Mouse (Mus musculus): ENCODE results near the gene Fhit. TPM values are rescaled to one million over a fixed set of nuclear protein-coding genes. Genes with fewer than 3 reads are reported as not detected.

Gene Fhit
- polyA plus RNA-seq, 1 experiment from 2014 or later = 8.6 TPM

DNA sequence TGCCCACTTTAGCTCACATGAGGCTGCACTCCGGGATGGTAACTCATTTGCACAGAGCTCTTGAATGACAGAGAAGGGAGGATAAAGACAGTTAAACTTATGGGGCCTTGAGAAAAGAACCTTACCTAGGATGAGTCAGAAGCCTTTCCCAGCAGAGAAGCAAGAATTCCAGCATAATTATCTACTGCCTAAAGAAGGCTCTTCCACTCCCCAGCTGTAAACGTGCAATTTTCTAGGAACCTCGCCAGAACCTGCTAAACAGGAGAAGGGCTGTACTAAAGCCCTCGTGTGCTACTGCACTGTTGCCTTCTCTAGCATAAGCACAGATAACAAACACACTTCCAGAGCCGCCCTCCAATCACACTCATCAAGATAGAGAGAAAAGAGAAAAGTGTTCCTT is 709.6 kb downstream of the Fhit start:
- no peak overlapping the region for H3K4me2 ChIP-seq
- H3K4me1 ChIP-seq = peaks cover 13% of the 10 kb centered on the region
- 82% methylated on average over 5 of the region's 5 CpGs for WGBS
- H3K27ac ChIP-seq = no peak overlapping the region
- no peak overlapping the region for H3K9ac ChIP-seq
- H3K4me3 ChIP-seq = no peak overlapping the region
- ATAC-seq (replicated peaks) = no peak
- H3K27me3 ChIP-seq (replicated peaks) = no peaks in the 10 kb centered on the region
- H3K36me3 ChIP-seq (replicated peaks) = no peaks in the 10 kb centered on the region
- no peaks in the 10 kb centered on the region for H3K9me3 ChIP-seq

DNA sequence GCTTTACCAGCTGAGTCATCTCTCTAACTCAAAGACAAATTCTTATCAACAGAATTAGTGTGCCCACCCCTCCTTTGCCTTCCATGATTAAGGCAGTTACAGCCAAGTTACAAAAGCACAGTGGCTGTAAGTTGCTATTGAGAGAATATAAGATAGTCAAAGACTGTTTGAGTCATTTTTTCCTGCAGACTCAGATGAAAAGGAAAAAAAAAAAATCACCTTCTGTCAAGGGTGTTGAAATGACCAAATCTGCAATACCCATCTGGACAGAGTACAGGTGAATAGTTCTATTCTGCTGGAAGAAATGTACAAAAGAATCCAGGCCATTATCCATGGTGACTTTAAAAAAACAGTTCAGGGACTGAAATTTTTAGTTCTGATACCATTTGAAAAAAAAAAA is 716.5 kb downstream of the Fhit start:
- no peak overlapping the region for H3K9ac ChIP-seq
- H3K36me3 ChIP-seq (replicated peaks) = no peaks in the 10 kb centered on the region
- no peaks in the 10 kb centered on the region for H3K27me3 ChIP-seq (replicated peaks)
- no peak for ATAC-seq (replicated peaks)
- no peak overlapping the region for H3K27ac ChIP-seq
- H3K4me3 ChIP-seq = no peak overlapping the region
- no peaks in the 10 kb centered on the region for H3K9me3 ChIP-seq
- H3K4me2 ChIP-seq = no peak overlapping the region
- no peaks in the 10 kb centered on the region for H3K4me1 ChIP-seq

DNA sequence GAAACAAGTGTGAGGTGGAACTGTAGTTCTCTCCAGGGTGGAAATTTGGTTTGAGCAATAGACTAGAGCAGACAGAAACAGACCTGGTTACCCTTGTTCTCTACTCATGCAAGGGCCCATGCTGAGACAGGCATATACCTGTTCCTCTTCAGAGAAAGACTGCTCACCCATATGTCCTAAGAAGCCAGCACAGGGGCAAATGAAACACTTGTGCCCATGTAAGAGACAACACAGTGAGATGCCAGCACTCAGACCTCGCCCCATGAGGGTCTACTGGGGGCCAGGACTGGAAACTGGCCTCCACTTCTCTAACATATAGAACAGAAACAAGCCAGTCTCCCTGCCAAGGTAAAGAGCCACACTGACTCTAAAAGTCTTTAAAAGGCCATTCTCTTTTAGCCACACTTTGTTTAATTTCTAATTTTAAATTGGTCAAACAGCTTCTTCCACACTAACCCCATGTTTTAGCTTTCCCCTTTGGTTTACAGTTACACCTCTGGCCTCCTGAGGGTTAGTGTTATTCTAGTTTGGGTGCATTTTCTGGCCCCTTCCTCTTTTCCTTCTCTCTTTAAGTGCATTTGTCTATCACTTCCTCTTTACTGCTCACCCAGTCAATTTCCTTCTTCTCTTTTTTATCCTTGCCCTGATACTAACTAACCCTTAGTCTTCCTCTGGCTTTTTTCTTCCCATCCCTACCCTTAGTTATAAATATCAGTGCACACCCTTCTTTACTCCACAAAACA is 722.7 kb downstream of the Fhit start:
- H3K9ac ChIP-seq = no peak overlapping the region
- H3K36me3 ChIP-seq (replicated peaks) = no peaks in the 10 kb centered on the region
- no peaks in the 10 kb centered on the region for H3K27me3 ChIP-seq (replicated peaks)
- no peak for ATAC-seq (replicated peaks)
- no peaks in the 10 kb centered on the region for H3K9me3 ChIP-seq
- no peaks in the 10 kb centered on the region for H3K4me1 ChIP-seq
- no peak overlapping the region for H3K4me3 ChIP-seq
- no peak overlapping the region for H3K4me2 ChIP-seq
- WGBS = 44% methylated on average over 1 of the region's 1 CpGs
- H3K27ac ChIP-seq = no peak overlapping the region

DNA sequence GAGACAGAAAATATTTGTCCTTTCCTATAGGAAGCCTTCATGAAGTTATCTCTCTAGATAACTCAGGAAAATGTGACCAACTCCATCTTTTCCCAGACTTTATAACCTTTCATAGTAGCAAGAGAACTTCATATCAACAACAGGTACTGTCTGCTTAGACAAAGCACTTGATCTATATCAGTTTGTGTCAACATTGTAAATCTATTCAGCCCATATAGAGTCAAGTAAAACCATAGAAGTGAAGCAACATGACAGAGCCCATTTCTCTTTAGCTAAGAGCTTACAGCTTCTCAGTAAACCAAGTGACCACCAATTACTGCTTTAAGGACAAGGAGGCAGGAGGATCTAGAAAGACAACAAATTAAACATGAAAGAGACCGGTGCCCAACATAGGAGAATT is 725.6 kb downstream of the Fhit start:
- ATAC-seq (replicated peaks) = no peak
- H3K36me3 ChIP-seq (replicated peaks) = no peaks in the 10 kb centered on the region
- no peak overlapping the region for H3K27ac ChIP-seq
- no peak overlapping the region for H3K9ac ChIP-seq
- H3K4me1 ChIP-seq = no peaks in the 10 kb centered on the region
- H3K27me3 ChIP-seq (replicated peaks) = no peaks in the 10 kb centered on the region
- H3K9me3 ChIP-seq = no peaks in the 10 kb centered on the region
- 98% methylated on average over 1 of the region's 1 CpGs for WGBS
- H3K4me2 ChIP-seq = no peak overlapping the region
- no peak overlapping the region for H3K4me3 ChIP-seq

DNA sequence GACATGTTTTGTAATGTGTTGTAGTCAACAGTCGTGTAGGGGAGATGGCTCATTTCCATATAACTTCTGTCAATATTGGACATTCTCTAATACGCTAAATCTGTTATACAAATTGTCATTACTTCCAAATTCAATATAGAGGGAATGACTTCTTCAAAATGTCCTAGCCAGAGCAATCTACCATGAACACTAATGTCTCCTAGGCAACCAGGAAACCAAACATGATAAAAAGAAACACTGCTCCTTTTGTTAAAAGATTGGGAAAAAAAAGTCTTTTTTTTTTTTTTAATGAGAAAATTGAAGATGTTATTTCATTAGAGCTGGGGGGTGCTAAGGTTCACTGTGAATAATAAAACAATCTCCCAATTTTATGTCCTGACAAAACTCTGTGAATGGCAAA is 729.3 kb downstream of the Fhit start:
- H3K27ac ChIP-seq = no peak overlapping the region
- H3K9me3 ChIP-seq = no peaks in the 10 kb centered on the region
- no peak overlapping the region for H3K4me3 ChIP-seq
- H3K27me3 ChIP-seq (replicated peaks) = no peaks in the 10 kb centered on the region
- no peak for ATAC-seq (replicated peaks)
- H3K9ac ChIP-seq = no peak overlapping the region
- no peaks in the 10 kb centered on the region for H3K36me3 ChIP-seq (replicated peaks)
- no peaks in the 10 kb centered on the region for H3K4me1 ChIP-seq
- H3K4me2 ChIP-seq = no peak overlapping the region
- 75% methylated on average over 2 of the region's 2 CpGs for WGBS

DNA sequence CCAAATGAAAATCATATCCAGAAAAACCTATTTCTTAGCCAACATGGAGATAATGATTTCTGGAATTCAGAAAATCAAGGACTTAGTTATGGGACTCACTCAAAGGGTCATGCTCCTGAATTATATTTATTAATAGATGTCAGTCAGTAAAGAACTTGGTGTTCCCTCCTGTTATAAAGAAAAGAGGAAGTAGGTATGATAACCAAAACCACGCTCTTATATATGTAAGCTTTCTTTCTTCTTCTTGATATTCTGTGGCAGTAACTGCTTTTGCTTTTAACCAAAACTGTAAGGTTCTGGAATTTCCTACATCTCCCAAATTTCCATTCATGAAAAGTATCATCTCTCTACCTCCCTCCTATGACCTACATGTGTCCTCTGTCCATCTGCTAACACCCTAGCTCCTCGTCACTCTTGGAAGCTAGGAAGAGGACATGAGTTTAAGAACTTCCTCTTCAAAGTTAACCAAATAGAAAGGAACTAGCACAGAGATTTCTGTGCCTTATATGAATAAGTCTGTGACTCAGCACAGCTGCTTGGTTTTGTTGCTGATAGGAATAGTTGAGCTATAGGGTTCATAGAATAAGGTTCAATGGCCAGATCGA is 731.3 kb downstream of the Fhit start:
- H3K9me3 ChIP-seq = no peaks in the 10 kb centered on the region
- 91% methylated on average over 3 of the region's 3 CpGs for WGBS
- no peak for ATAC-seq (replicated peaks)
- no peak overlapping the region for H3K4me3 ChIP-seq
- H3K4me1 ChIP-seq = no peaks in the 10 kb centered on the region
- no peak overlapping the region for H3K4me2 ChIP-seq
- no peaks in the 10 kb centered on the region for H3K36me3 ChIP-seq (replicated peaks)
- H3K27ac ChIP-seq = no peak overlapping the region
- H3K27me3 ChIP-seq (replicated peaks) = no peaks in the 10 kb centered on the region
- no peak overlapping the region for H3K9ac ChIP-seq

DNA sequence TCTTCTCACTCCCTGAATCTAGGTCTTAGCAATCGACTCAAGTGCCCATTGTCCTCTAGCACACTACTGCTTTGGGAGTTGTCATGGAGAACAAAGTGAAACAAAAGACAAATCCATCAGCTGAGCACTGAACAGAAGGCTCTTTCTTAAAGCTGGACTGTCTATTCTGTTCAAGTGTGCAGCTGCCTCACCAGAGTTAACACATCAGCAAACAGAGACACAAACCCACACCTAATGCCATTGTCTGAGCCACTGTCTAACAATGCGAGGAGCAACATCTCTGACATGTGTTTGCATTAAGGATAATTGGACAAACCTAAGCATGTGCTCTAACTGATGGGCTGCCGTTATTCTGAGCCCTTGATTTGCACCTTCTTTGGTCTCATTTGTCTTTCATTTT is 738.3 kb downstream of the Fhit start:
- H3K4me1 ChIP-seq = no peaks in the 10 kb centered on the region
- H3K9me3 ChIP-seq = no peaks in the 10 kb centered on the region
- WGBS = 13% methylated on average over 3 of the region's 3 CpGs
- no peak overlapping the region for H3K4me3 ChIP-seq
- ATAC-seq (replicated peaks) = no peak
- no peak overlapping the region for H3K4me2 ChIP-seq
- no peaks in the 10 kb centered on the region for H3K36me3 ChIP-seq (replicated peaks)
- no peaks in the 10 kb centered on the region for H3K27me3 ChIP-seq (replicated peaks)
- no peak overlapping the region for H3K27ac ChIP-seq
- no peak overlapping the region for H3K9ac ChIP-seq

DNA sequence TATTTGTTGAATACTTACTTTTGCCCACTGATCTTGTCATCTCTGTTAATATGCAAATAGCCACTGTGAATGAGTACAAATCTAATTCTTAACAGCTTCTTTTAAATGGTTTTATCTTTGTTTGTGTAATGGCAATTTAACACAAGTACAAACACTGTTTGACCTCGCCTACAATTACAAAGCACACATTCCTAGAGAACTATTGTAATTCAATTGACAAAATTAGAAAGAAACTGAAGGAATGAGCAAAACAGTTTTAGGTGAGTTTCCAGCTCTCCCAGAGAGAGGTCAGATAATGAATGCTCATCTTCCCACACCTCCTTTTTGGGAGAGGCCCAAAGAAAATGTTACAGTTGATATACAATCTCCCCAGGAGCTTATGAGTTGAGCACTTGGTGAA is 739.6 kb downstream of the Fhit start:
- no peak overlapping the region for H3K4me2 ChIP-seq
- ATAC-seq (replicated peaks) = no peak
- H3K27me3 ChIP-seq (replicated peaks) = no peaks in the 10 kb centered on the region
- no peak overlapping the region for H3K4me3 ChIP-seq
- H3K36me3 ChIP-seq (replicated peaks) = no peaks in the 10 kb centered on the region
- H3K27ac ChIP-seq = no peak overlapping the region
- no peak overlapping the region for H3K9ac ChIP-seq
- H3K9me3 ChIP-seq = no peaks in the 10 kb centered on the region
- 68% methylated on average over 1 of the region's 1 CpGs for WGBS
- no peaks in the 10 kb centered on the region for H3K4me1 ChIP-seq

DNA sequence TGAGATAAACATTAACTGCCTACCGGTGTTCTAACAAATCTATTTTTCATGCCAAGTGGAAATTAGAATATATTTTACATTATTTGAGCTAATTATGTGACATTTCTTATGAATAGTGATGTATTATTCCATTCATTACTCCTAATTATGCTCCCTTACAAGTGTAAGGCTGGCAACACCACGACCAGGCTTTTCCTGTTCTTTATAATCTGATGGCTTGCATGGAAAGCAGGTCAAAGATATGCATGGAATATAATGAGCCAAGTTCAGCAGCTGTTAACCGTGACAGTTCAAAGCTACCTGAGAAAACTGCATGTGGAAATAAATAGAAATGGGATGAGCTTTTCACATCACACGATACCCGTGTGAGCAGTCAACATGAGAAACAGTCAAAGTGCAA is 746.8 kb downstream of the Fhit start:
- Histone ChIP-seq H3K9me3 (no peaks in the 10 kb centered on the region), H3K36me3 (replicated peaks) (no peaks in the 10 kb centered on the region), H3K4me2 (no peak overlapping the region), H3K4me1 (no peaks in the 10 kb centered on the region), H3K4me3 (no peak overlapping the region), H3K9ac (no peak overlapping the region), H3K27me3 (replicated peaks) (no peaks in the 10 kb centered on the region), H3K27ac (no peak overlapping the region)
- no peak for ATAC-seq (replicated peaks)
- WGBS = 60% methylated on average over 5 of the region's 5 CpGs

DNA sequence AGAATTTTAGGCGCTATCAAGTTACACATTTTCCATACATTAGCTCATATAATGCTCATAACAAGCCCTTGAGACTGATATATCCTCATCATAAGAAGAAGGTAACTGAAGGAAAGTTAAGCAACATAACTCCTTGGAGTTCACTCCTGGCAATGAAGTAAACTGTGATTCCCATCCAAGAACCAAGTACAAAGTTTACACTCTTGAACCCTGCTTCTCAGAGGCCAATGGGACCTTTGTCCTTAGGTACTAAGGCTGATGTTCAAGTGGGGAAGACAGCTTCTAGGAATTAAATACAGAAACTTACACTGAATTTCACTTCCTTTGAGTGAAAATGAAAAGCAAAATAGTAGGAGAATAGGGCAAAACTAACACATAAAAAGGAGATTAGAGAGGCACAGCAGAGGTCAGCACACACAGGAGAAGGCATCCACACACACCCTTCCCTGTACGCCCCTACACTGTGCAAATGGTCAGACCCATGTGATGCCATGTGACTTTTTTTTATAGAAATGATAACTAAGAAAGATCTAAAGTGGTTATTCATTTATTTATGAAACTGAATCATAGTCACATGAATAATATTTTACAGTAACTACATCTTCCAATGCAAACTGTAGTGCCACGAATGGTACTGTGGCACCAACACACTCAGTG is 752.4 kb downstream of the Fhit start:
- Histone ChIP-seq H3K27me3 (replicated peaks) (no peaks in the 10 kb centered on the region), H3K4me1 (no peaks in the 10 kb centered on the region), H3K4me2 (no peak overlapping the region), H3K36me3 (replicated peaks) (no peaks in the 10 kb centered on the region), H3K9ac (no peak overlapping the region), H3K27ac (no peak overlapping the region), H3K9me3 (no peaks in the 10 kb centered on the region), H3K4me3 (no peak overlapping the region)
- no peak for ATAC-seq (replicated peaks)
- 93% methylated on average over 3 of the region's 3 CpGs for WGBS

DNA sequence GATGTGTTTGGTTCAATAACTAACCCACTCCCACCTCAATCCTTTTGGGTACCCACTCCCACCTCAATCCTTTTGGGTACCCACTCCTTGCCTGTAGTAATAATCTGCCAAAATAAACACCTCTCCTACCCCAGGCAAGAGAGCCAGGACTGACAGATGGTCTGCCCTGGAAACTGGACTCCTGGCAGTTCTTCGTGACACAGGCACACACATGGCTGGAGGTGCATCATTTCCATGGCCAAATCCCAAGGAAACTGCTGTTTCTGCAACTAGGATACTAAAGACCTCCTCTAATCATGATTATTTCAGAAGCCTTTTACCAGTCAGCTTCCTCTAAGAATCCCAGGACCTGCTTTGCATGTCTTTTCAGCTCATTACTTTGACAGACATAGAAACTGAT is 756.5 kb downstream of the Fhit start:
- Histone ChIP-seq H3K4me1 (no peaks in the 10 kb centered on the region), H3K27me3 (replicated peaks) (no peaks in the 10 kb centered on the region), H3K27ac (no peak overlapping the region), H3K4me2 (no peak overlapping the region), H3K36me3 (replicated peaks) (no peaks in the 10 kb centered on the region), H3K9me3 (no peaks in the 10 kb centered on the region), H3K4me3 (no peak overlapping the region), H3K9ac (no peak overlapping the region)
- 58% methylated on average over 1 of the region's 1 CpGs for WGBS
- ATAC-seq (replicated peaks) = no peak

DNA sequence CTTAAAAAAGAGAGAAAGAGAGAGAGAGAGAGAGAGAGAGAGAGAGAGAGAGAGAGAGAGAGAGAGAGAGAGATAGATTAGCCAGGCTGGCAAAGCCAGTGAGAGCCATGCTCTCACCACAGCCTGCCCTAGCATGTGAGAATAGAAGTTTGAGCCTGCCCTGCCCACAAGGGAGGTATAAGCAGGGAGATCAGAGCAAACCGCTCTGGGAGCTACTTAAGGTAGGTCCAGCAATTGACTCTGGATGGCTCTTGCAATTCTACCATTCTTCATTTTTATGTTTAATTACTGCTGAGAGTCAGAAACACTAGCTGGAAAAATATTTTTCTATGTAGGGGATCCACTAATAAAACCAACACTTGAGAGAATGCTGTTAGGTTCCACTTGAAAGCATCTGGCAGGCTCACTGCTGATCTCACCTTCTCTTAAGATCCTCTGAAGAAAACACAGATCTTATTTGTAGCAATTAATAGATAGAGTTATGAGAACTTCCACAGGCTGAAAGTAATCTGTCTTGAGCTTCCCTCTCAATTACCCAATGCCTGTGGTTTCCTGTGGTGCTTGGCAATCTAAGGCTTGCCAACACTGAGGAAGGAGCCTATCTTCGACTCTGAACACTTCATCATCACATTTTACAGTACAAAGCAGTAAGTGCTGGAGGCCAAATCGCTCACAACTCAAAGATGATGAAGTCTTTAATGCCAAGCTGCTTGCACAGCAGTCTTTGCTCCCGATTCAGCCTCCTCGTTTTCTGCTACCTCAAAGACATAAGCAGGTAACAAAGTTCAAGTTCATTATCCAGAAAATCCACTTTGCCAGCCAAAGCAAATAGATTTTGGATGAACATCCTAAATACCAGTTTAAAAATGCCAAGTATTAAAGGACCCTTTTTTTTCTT is 793.8 kb downstream of the Fhit start:
- WGBS = 69% methylated on average over 5 of the region's 5 CpGs
- no peak overlapping the region for H3K4me2 ChIP-seq
- no peak overlapping the region for H3K4me3 ChIP-seq
- no peak for ATAC-seq (replicated peaks)
- no peak overlapping the region for H3K9ac ChIP-seq
- H3K36me3 ChIP-seq (replicated peaks) = no peaks in the 10 kb centered on the region
- no peaks in the 10 kb centered on the region for H3K27me3 ChIP-seq (replicated peaks)
- H3K4me1 ChIP-seq = no peaks in the 10 kb centered on the region
- no peaks in the 10 kb centered on the region for H3K9me3 ChIP-seq
- no peak overlapping the region for H3K27ac ChIP-seq

Measured in midbrain, embryonic 15.5 days (tissue).